Mouse (Mus musculus): ENCODE measurements around the gene Sema6b. TPM values are rescaled to one million over a fixed set of nuclear protein-coding genes. Genes with fewer than 3 reads are reported as not detected.

The Sema6b gene
- total and polyA plus RNA-seq, 3 experiments = 0.71 to 2.2 (median 1.3) TPM

DNA sequence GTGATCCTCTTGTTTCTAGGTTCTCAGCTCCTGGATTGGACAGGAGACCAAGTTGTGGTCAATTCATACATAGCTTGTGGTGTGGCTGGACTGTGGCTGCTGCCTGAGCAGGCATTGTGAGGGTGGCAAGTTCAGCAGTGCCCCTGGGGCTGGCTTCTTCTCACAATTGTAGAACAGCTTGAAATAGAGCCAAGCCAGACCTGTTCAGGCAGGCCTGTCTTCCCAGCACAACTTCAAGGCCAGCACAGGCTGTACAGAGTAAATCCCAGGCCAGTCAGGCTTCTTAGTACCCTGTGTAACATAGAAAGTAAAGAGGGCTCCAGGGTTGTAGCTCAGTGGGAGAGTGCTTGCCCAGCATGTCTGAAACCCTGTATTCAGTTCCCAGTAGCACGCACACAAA lies 47.3 kb downstream of the Sema6b start:
- Histone ChIP-seq H3K4me3 (replicated peaks in 1 of 3; ENCODE audit: low read depth in 2 of 3, low read length in 2 of 3, poor library complexity in 1 of 3) (no peak overlapping the region), H3K27ac (ENCODE audit: insufficient read depth, low read depth) (no peak overlapping the region), H3K9ac (ENCODE audit: insufficient read depth, low read depth) (no peak overlapping the region), H3K36me3 (replicated peaks in 1 of 2; ENCODE audit: control insufficient read depth in 1 of 2, insufficient read depth in 1 of 2, low read length in 1 of 2) (peaks cover 56 to 83% of the 10 kb centered on the region in 2 experiments), H3K27me3 (replicated peaks) (no peaks in the 10 kb centered on the region), H3K79me2 (replicated peaks; ENCODE audit: control insufficient read depth, extremely low read depth, insufficient read depth, poor library complexity, severe bottlenecking) (no peaks in the 10 kb centered on the region), H3K9me3 (replicated peaks; ENCODE audit: low read length) (no peaks in the 10 kb centered on the region), H3K4me1 (ENCODE audit: control insufficient read depth in 1 of 2, insufficient read depth in 2 of 2) (no peaks in the 10 kb centered on the region), H3K4me2 (ENCODE audit: insufficient read depth, low read depth, poor library complexity, severe bottlenecking) (no peak overlapping the region)
- DNase-seq (ENCODE audit: extremely low read depth) = no peak
- in situ Hi-C loops (cut with MboI; ENCODE audit: low pct_ligation_motif_present, low pct_unique_long_range_greater_than_20kb, low sequenced_read_pairs) (no loop called here), dilution Hi-C loops (cut with MboI; ENCODE audit: extremely low pct_ligation_motif_present, extremely low pct_unique_long_range_greater_than_20kb, low sequenced_read_pairs) (no loop called here)
- no peak for TF ChIP-seq BHLHE40 (IDR thresholded peaks at IDR 0.05; ENCODE audit: low read depth, low read length)
- no peak for TF ChIP-seq NRF1 (IDR thresholded peaks at IDR 0.05; ENCODE audit: low read depth, low read length)

DNA sequence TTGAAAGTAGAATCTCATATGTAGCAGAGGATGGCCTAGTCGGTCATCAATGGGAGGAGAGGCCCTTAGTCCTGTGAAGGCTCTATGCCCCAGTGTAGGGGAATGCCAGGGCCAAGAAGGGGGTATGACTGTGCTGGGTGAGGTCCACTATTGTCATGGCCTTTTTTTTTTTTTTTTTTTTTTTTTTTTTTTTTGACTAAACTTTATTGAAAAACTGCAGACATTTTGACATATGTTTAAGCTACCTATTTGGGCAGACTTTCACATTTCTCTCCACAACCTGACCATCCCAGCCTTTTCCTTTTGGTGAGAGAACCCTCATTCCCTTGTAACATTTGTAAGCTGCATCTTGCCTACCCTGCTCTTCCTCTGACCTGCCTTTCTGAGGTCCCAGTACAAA lies 47.8 kb downstream of the Sema6b start:
- H3K4me3 ChIP-seq (replicated peaks in 1 of 3; ENCODE audit: low read depth in 2 of 3, low read length in 2 of 3, poor library complexity in 1 of 3) = no peak overlapping the region
- H3K27ac ChIP-seq (ENCODE audit: insufficient read depth, low read depth) = no peak overlapping the region
- DNase-seq (ENCODE audit: extremely low read depth) = no peak
- H3K9ac ChIP-seq (ENCODE audit: insufficient read depth, low read depth) = no peak overlapping the region
- dilution Hi-C loops (cut with MboI; ENCODE audit: extremely low pct_ligation_motif_present, extremely low pct_unique_long_range_greater_than_20kb, low sequenced_read_pairs) (no loop called here), in situ Hi-C loops (cut with MboI; ENCODE audit: low pct_ligation_motif_present, low pct_unique_long_range_greater_than_20kb, low sequenced_read_pairs) (no loop called here)
- no peaks in the 10 kb centered on the region for H3K79me2 ChIP-seq (replicated peaks; ENCODE audit: control insufficient read depth, extremely low read depth, insufficient read depth, poor library complexity, severe bottlenecking)
- no peak for TF ChIP-seq NELFE (IDR thresholded peaks at IDR 0.05; ENCODE audit: low read depth, low read length)
- TF ChIP-seq ZNF384 (IDR thresholded peaks at IDR 0.05; ENCODE audit: low read depth, low read length) = peak; percentile 96
- TF ChIP-seq USF2 (conservative IDR thresholded peaks at IDR 0.05; ENCODE audit: low read depth, low read length) = no peak
- H3K36me3 ChIP-seq (replicated peaks in 1 of 2; ENCODE audit: control insufficient read depth in 1 of 2, insufficient read depth in 1 of 2, low read length in 1 of 2) = peaks cover 53 to 83% of the 10 kb centered on the region in 2 experiments
- H3K27me3 ChIP-seq (replicated peaks) = no peaks in the 10 kb centered on the region
- no peak overlapping the region for H3K4me2 ChIP-seq (ENCODE audit: insufficient read depth, low read depth, poor library complexity, severe bottlenecking)
- H3K4me1 ChIP-seq (ENCODE audit: control insufficient read depth in 1 of 2, insufficient read depth in 2 of 2) = no peaks in the 10 kb centered on the region
- H3K9me3 ChIP-seq (replicated peaks; ENCODE audit: low read length) = no peaks in the 10 kb centered on the region

DNA sequence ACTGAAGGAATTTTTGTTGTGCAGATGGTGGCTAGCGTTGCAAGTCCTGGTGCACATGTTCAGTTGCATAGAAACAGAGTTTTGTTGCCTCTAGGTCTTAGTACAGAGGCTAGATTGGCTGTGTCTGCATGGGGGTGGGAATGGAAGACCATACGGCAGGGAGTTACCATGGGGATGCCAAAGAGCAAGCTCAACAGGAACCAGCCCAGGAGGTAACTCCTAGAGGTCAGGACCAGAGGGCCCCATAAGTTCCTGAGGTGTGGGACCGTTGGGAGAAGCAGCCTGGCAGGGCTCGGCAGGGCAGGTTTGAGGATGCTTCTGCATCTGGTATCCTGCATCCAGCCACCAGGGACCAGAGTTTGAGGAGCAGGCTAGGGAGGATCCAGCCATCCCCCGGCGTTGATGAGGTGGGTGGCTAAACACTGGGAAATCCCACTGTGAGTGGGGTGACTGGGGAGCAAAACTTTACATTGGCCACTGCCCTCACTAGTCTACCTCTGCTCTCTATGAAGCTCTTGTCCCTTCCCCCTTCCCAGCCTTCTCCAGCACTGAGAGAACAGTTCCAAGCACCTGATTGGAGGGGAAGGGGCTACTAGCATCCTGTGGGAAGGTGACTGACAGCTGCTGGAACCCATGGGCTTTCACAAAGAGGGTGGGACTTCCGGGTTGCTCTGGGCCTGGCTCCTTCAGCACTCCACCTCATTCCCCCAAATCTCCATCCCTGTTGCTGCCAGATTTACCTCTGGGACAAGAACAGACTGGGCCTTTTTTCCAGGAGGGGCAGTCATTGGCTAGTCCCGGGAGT lies 59.2 kb downstream of the Sema6b start:
- in situ Hi-C loops (cut with MboI; ENCODE audit: low pct_ligation_motif_present, low pct_unique_long_range_greater_than_20kb, low sequenced_read_pairs) = loop anchor here (5.0 kb wide), 1 partner anchor 36 kb away; the partner anchor contains the start of gene Plin5
- TF ChIP-seq USF1 (IDR thresholded peaks at IDR 0.05; ENCODE audit: low read depth, low read length) (no peak), POLR2AphosphoS2 (IDR thresholded peaks at IDR 0.05; ENCODE audit: low read depth, low read length) (0 out of 2 replicates have a peak, but pooled peaks have one; percentile 24), TBP (conservative IDR thresholded peaks at IDR 0.05; ENCODE audit: low read depth, low read length) (peak; percentile 72; the same call in 1 of the 2 replicates), SIN3A (IDR thresholded peaks at IDR 0.05; ENCODE audit: low read length) (peak; percentile 34; the same call in 1 of the 2 replicates), NRF1 (IDR thresholded peaks at IDR 0.05; ENCODE audit: low read depth, low read length) (no peak), KAT2A (IDR thresholded peaks at IDR 0.05; ENCODE audit: insufficient replicate concordance, low read length) (0 out of 2 replicates have a peak, but pooled peaks have one; percentile 67), RAD21 (IDR thresholded peaks at IDR 0.05; ENCODE audit: low read depth, low read length) (no peak), POLR2A (IDR thresholded peaks at IDR 0.05; ENCODE audit: low read depth, low read length) (peak; percentile 71), ELF1 (IDR thresholded peaks at IDR 0.05; ENCODE audit: low read depth, low read length) (peak; percentile 93), NELFE (IDR thresholded peaks at IDR 0.05; ENCODE audit: low read depth, low read length) (peak; percentile 55), CHD1 (IDR thresholded peaks at IDR 0.05; ENCODE audit: low read depth, low read length) (no peak), USF2 (conservative IDR thresholded peaks at IDR 0.05; ENCODE audit: low read depth, low read length) (no peak), MAX (IDR thresholded peaks at IDR 0.05; ENCODE audit: low read length) (no peak), CTCF (conservative IDR thresholded peaks at IDR 0.05 in 1 of 2, IDR thresholded peaks at IDR 0.05 in 1 of 2; ENCODE audit: low read depth in 2 of 2, low read length in 2 of 2) (no peak), GABPA (IDR thresholded peaks at IDR 0.05; ENCODE audit: insufficient replicate concordance, low read depth, low read length) (no peak), SMC3 (IDR thresholded peaks at IDR 0.05; ENCODE audit: low read depth, low read length) (no peak), RCOR1 (conservative IDR thresholded peaks at IDR 0.05; ENCODE audit: low read depth, low read length) (no peak), JUND (conservative IDR thresholded peaks at IDR 0.05; ENCODE audit: low read depth, low read length) (no peak), HCFC1 (IDR thresholded peaks at IDR 0.05; ENCODE audit: low read depth, low read length) (peak; percentile 81), MAFK (IDR thresholded peaks at IDR 0.05; ENCODE audit: insufficient replicate concordance, low read length) (no peak), MXI1 (IDR thresholded peaks at IDR 0.05; ENCODE audit: low read depth, low read length) (no peak; the same call in 1 of the 2 replicates), PAX5 (IDR thresholded peaks at IDR 0.05; ENCODE audit: low read length) (no peak), CHD2 (IDR thresholded peaks at IDR 0.05; ENCODE audit: low read length) (peak; percentile 94)
- Histone ChIP-seq H3K4me2 (ENCODE audit: insufficient read depth, low read depth, poor library complexity, severe bottlenecking) (peak overlapping the region; percentile 49), H3K79me2 (replicated peaks; ENCODE audit: control insufficient read depth, extremely low read depth, insufficient read depth, poor library complexity, severe bottlenecking) (peaks cover 20% of the 10 kb centered on the region), H3K27me3 (replicated peaks) (no peaks in the 10 kb centered on the region), H3K4me3 (replicated peaks in 1 of 3; ENCODE audit: low read depth in 2 of 3, low read length in 2 of 3, poor library complexity in 1 of 3) (peak overlapping the region; percentile 71 to 94 (median 90)), H3K36me3 (replicated peaks in 1 of 2; ENCODE audit: control insufficient read depth in 1 of 2, insufficient read depth in 1 of 2, low read length in 1 of 2) (peaks cover 11 to 35% of the 10 kb centered on the region in 2 experiments), H3K27ac (ENCODE audit: insufficient read depth, low read depth) (0 out of 2 replicates have a peak overlapping the region, but pooled peaks have one; percentile 8), H3K4me1 (ENCODE audit: control insufficient read depth in 1 of 2, insufficient read depth in 2 of 2) (peaks cover 0 to 34% of the 10 kb centered on the region in 2 experiments; a peak in 3 of 4 replicates), H3K9me3 (replicated peaks; ENCODE audit: low read length) (no peaks in the 10 kb centered on the region), H3K9ac (ENCODE audit: insufficient read depth, low read depth) (peak overlapping the region; percentile 89)
- DNase-seq (ENCODE audit: extremely low read depth) = peak; percentile 93
- dilution Hi-C loops (cut with MboI; ENCODE audit: extremely low pct_ligation_motif_present, extremely low pct_unique_long_range_greater_than_20kb, low sequenced_read_pairs) = no loop called here
